Mouse (Mus musculus) heart, adult 2 months (tissue): ENCODE measurements around the gene Wdr18.

ENCODE experiments used
- CTCF ChIP-seq: fragments of 200-600 bp; IDR thresholded peaks from 2 replicates; pipeline ENCODE4 v1.8.1; 2022; ENCODE audit warnings: antibody characterized with exemption, mild to moderate bottlenecking, moderate library complexity
- EP300 ChIP-seq: fragments of 200-500 bp; IDR thresholded peaks from 2 replicates; pipeline ENCODE4 v1.6.1; 2011; ENCODE audit warnings: low read depth, low read length, control low read depth; ENCODE audit not compliant: insufficient read depth
- POLR2A ChIP-seq: fragments of 200-500 bp; IDR thresholded peaks from 2 replicates; pipeline ENCODE4 v1.6.1; 2011; ENCODE audit warnings: mild to moderate bottlenecking, low read depth, low read length, control low read depth; ENCODE audit not compliant: insufficient read depth

DNA sequence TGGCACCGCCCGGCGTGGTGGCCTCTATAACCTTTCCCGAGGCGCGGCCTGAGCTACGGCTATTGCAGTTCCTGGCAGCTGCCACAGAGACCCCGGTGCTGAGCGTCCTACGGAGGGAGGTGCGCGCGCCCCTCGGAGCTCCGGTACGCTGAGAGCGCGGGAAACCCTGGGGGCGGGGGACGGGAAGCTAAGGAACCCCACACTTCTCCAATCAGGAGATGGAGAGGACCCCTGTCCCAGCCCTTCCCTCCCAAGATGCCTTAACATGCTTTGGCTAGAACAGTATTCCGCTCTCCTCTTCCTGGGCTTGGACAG is 11.2 kb downstream of the Wdr18 start:
- TF ChIP-seq EP300 (no peak), CTCF (no peak), POLR2A (no peak)
